In the genomic region with DNA sequence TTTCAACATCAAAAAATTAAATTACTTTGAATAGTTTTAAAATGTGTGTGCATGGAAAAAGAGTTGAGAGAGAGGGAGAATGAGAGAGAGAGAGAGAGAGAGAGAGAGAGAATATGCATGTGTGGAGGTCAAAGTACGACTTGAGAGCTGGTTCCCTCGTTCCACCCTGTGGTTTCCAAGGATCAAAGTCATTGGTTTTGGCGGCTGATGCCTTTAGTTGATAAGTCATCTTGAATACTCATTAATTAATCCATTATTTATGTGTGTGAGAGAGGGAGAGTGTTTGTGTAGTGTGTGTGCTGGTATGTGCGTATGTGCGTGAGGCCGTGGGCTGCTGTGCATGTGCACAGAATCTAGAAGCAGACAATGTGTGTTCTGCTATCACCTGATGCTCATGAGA, we compare ENCODE assay signal across 20 mouse cellular contexts.
DNase-seq lines count a peak whose midpoint lies in the region; ATAC-seq and TF ChIP-seq lines count a peak whose summit lies in the region.
"Had no signal": no experiment of that assay in that cellular context is flagged by ENCODE, and none has a peak within 500 bp of the region (broad histone marks: within the 10 kb centered on the region; RNA-seq: fewer than 3 reads in every experiment).

No protein-coding gene starts in this region.

- ATAC-seq in forebrain, embryonic 15.5 days (replicated peaks), result no peak
- no peak for ATAC-seq in forebrain, postnatal 0 days
- ATAC-seq in kidney, embryonic 15.5 days (replicated peaks; ENCODE audit: low FRiP score), result no peak
- ATAC-seq in lung, postnatal 0 days, result no peak
- ATAC-seq: CD4-positive, CD25-positive, alpha-beta regulatory T cell, adult 4 months had no signal

- no peak for DNase-seq in forebrain, postnatal 0 days
- DNase-seq in kidney, adult 2 months, result peak; percentile 85
- peak; percentile 88 for DNase-seq in kidney, adult 9 months
- DNase-seq in kidney, postnatal 25 days, result peak; percentile 43 to 73
- no peak for DNase-seq in spleen, adult 18-20 months
- DNase-seq in lung, postnatal 0 days (ENCODE audit: low spot score), result no peak
- DNase-seq: adrenal gland, postnatal 10 days; B cell, adult 2 months; cerebellum, adult 11-12 months; cerebellum, adult 9-10 months; gastrocnemius, adult 2 months; gastrocnemius, postnatal 25 days had no signal

- TF ChIP-seq CTCF in forebrain, postnatal 0 days (IDR thresholded peaks at IDR 0.05; ENCODE audit: low read depth), result no peak
- TF ChIP-seq CTCF in kidney, adult 2 months (conservative IDR thresholded peaks at IDR 0.05; ENCODE audit: insufficient read depth, insufficient read length, low read depth, low read length), result no peak
- no peak for TF ChIP-seq CTCF in lung, postnatal 0 days (IDR thresholded peaks at IDR 0.05)

- H3K27ac ChIP-seq in forebrain, embryonic 15.5 days (replicated peaks), result peak overlapping the region; percentile 52; the same call in 1 of the 2 replicates
- no peak overlapping the region for H3K27ac ChIP-seq in forebrain, postnatal 0 days (ENCODE audit: low read depth, low read length)
- peak overlapping the region; percentile 77 for H3K27ac ChIP-seq in kidney, adult 2 months (ENCODE audit: insufficient read depth, low read depth, low read length)
- H3K27ac ChIP-seq in kidney, embryonic 15.5 days, result no peak overlapping the region
- no peak overlapping the region for H3K27ac ChIP-seq in lung, postnatal 0 days (ENCODE audit: low read length)
- H3K27ac ChIP-seq: embryonic facial prominence, embryonic 13.5 days had no signal

- no peak for TF ChIP-seq EP300 in lung, postnatal 0 days (IDR thresholded peaks at IDR 0.05)

- no peak for TF ChIP-seq POLR2A in kidney, adult 2 months (IDR thresholded peaks at IDR 0.05; ENCODE audit: low read depth, low read length)

- no peak overlapping the region for H3K9ac ChIP-seq in forebrain, embryonic 15.5 days (replicated peaks)
- no peak overlapping the region for H3K9ac ChIP-seq in forebrain, postnatal 0 days
- H3K9ac ChIP-seq in kidney, embryonic 15.5 days, result no peak overlapping the region
- H3K9ac ChIP-seq in lung, postnatal 0 days (replicated peaks; ENCODE audit: low read depth), result no peak overlapping the region
- H3K9ac ChIP-seq: embryonic facial prominence, embryonic 13.5 days; forebrain, embryonic 12.5 days; heart, embryonic 12.5 days had no signal

- no peaks in the 10 kb centered on the region for H3K36me3 ChIP-seq in forebrain, embryonic 15.5 days
- H3K36me3 ChIP-seq in forebrain, postnatal 0 days (ENCODE audit: insufficient read depth), result no peaks in the 10 kb centered on the region
- H3K36me3 ChIP-seq in kidney, adult 2 months (ENCODE audit: control insufficient read depth, insufficient read depth, low read length), result no peaks in the 10 kb centered on the region
- no peaks in the 10 kb centered on the region for H3K36me3 ChIP-seq in kidney, embryonic 15.5 days
- H3K36me3 ChIP-seq in lung, postnatal 0 days (ENCODE audit: insufficient read depth, low read length), result no peaks in the 10 kb centered on the region
- H3K36me3 ChIP-seq: embryonic facial prominence, embryonic 13.5 days; forebrain, embryonic 12.5 days; G1E; heart, embryonic 12.5 days; hindbrain, embryonic 10.5 days had no signal

- peaks cover 68% of the 10 kb centered on the region for H3K4me1 ChIP-seq in forebrain, embryonic 15.5 days
- H3K4me1 ChIP-seq in forebrain, postnatal 0 days (ENCODE audit: insufficient read depth), result peaks cover 9% of the 10 kb centered on the region; the same call in 1 of the 2 replicates
- peaks cover 18% of the 10 kb centered on the region; the same call in 1 of the 2 replicates for H3K4me1 ChIP-seq in kidney, adult 2 months (ENCODE audit: control insufficient read depth, insufficient read depth, low read length)
- peaks cover 66% of the 10 kb centered on the region for H3K4me1 ChIP-seq in kidney, embryonic 15.5 days
- H3K4me1 ChIP-seq in lung, postnatal 0 days (ENCODE audit: insufficient read depth, low read depth, low read length), result no peaks in the 10 kb centered on the region

- no peaks in the 10 kb centered on the region for H3K9me3 ChIP-seq in forebrain, embryonic 15.5 days
- no peaks in the 10 kb centered on the region for H3K9me3 ChIP-seq in forebrain, postnatal 0 days (ENCODE audit: low read length)
- no peaks in the 10 kb centered on the region for H3K9me3 ChIP-seq in kidney, embryonic 15.5 days (replicated peaks)
- no peaks in the 10 kb centered on the region for H3K9me3 ChIP-seq in lung, postnatal 0 days (ENCODE audit: low read length)
- H3K9me3 ChIP-seq: embryonic facial prominence, embryonic 13.5 days; forebrain, embryonic 12.5 days; heart, embryonic 12.5 days; hindbrain, embryonic 10.5 days had no signal

- no peaks in the 10 kb centered on the region for H3K27me3 ChIP-seq in forebrain, embryonic 15.5 days
- H3K27me3 ChIP-seq in forebrain, postnatal 0 days (ENCODE audit: insufficient read depth, low read length), result no peaks in the 10 kb centered on the region
- H3K27me3 ChIP-seq in kidney, adult 2 months (replicated peaks; ENCODE audit: control insufficient read depth, insufficient read depth, low read length), result no peaks in the 10 kb centered on the region
- H3K27me3 ChIP-seq in kidney, embryonic 15.5 days, result no peaks in the 10 kb centered on the region
- H3K27me3 ChIP-seq in lung, postnatal 0 days (replicated peaks; ENCODE audit: insufficient read depth, low read length), result no peaks in the 10 kb centered on the region
- H3K27me3 ChIP-seq: heart, embryonic 12.5 days had no signal

- 57% methylated on average over 6 of the region's 6 CpGs for WGBS in forebrain, embryonic 15.5 days
- WGBS in forebrain, postnatal 0 days, result 62% methylated on average over 6 of the region's 6 CpGs
- 53% methylated on average over 6 of the region's 6 CpGs for WGBS in kidney, adult 2 months
- WGBS in kidney, embryonic 15.5 days, result 61% methylated on average over 6 of the region's 6 CpGs
- WGBS in lung, postnatal 0 days, result 85% methylated on average over 6 of the region's 6 CpGs

- H3K4me2 ChIP-seq in forebrain, embryonic 15.5 days (replicated peaks), result no peak overlapping the region
- no peak overlapping the region for H3K4me2 ChIP-seq in forebrain, postnatal 0 days (ENCODE audit: low read depth)
- no peak overlapping the region for H3K4me2 ChIP-seq in kidney, embryonic 15.5 days
- no peak overlapping the region for H3K4me2 ChIP-seq in lung, postnatal 0 days (replicated peaks; ENCODE audit: low read depth, low read length)
- H3K4me2 ChIP-seq: embryonic facial prominence, embryonic 13.5 days; heart, embryonic 12.5 days had no signal

- no peak overlapping the region for H3K4me3 ChIP-seq in forebrain, embryonic 15.5 days
- H3K4me3 ChIP-seq in forebrain, postnatal 0 days (ENCODE audit: low read depth, low read length), result no peak overlapping the region
- H3K4me3 ChIP-seq in kidney, adult 2 months (ENCODE audit: insufficient read depth, low read depth, low read length), result no peak overlapping the region
- H3K4me3 ChIP-seq in kidney, embryonic 15.5 days (replicated peaks), result no peak overlapping the region
- H3K4me3 ChIP-seq in lung, postnatal 0 days (ENCODE audit: low read depth, low read length), result no peak overlapping the region
- H3K4me3 ChIP-seq: embryonic facial prominence, embryonic 13.5 days; forebrain, embryonic 12.5 days; gastrocnemius, adult 2 months; heart, embryonic 12.5 days had no signal

Comparison
In these comparisons a context has a peak if more than half of its experiments do, and no peak if none do; other contexts are left out.
1. H3K27ac ChIP-seq: peak in forebrain, embryonic 15.5 days (single experiment) and kidney, adult 2 months (single experiment); none in forebrain, postnatal 0 days (single experiment), kidney, embryonic 15.5 days (single experiment) and lung, postnatal 0 days (single experiment).
2. DNase-seq: peak in kidney, adult 2 months (single experiment), kidney, adult 9 months (single experiment) and kidney, postnatal 25 days (2 of 2); none in forebrain, postnatal 0 days (single experiment), spleen, adult 18-20 months (0 of 2) and lung, postnatal 0 days (single experiment).